Mouse (Mus musculus): Measurements from ENCODE around the gene Fignl2.

DNA sequence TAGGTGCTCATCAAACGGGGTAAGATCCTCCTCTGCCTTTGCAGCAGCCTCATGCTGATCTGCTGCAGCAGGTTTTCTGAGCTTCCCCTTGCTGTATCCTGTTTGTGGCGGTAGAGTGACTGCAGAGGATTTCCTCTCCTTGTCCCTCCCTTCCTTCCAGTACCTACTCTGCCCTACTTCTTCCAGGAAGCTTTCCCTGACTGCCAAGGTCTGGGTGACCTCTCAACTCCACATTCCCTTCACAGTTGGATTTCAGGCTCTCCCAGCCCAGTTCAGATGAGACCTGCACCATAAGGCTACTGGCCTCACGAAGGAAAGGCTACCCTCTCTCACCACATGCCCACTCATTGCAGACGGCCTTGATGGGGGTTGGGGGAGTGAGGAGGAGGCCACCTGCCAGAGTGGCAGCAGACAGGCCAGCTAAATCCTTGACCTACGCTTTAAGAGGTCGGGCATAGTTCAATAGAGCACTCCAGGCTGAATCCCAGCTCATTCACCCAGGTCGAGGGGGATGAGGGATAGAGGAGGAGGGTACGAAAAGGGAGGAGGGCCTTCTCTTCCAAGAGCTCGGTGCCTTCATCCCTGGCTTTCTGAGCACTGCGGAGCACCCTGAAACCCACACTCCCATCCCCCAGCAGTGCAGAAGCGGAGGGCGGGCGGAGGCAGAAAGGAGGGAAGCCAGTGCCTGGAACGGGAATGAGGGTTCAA lies 13.9 kb upstream of the Fignl2 start:
- no peak for TF ChIP-seq HCFC1 (IDR thresholded peaks at IDR 0.05; ENCODE audit: borderline replicate concordance, insufficient read depth, low read length)
- no peak for TF ChIP-seq MAFK (IDR thresholded peaks at IDR 0.05; ENCODE audit: insufficient read depth, low read depth, low read length)
- TF ChIP-seq CHD2 (IDR thresholded peaks at IDR 0.05; ENCODE audit: low read depth, low read length) = no peak
- TF ChIP-seq ZNF384 (IDR thresholded peaks at IDR 0.05; ENCODE audit: low read depth, low read length) = no peak

Data from ES-E14 (cell line).